Mouse (Mus musculus) fat pad, adult 2 months (tissue): ENCODE data around the gene Zdhhc20.
"Not testable (repeated sequence)": the region's sequence is repeated elsewhere in the genome, so short reads cannot be mapped to it uniquely, and the experiment has no call there.

Experiments used
- DNase-seq: peaks from one replicate; pipeline ENCODE4 v3.0.0-alpha.2; 2011; ENCODE audit warnings: low read depth, low spot score; ENCODE audit errors: extremely low read depth

The Zdhhc20 gene

DNA sequence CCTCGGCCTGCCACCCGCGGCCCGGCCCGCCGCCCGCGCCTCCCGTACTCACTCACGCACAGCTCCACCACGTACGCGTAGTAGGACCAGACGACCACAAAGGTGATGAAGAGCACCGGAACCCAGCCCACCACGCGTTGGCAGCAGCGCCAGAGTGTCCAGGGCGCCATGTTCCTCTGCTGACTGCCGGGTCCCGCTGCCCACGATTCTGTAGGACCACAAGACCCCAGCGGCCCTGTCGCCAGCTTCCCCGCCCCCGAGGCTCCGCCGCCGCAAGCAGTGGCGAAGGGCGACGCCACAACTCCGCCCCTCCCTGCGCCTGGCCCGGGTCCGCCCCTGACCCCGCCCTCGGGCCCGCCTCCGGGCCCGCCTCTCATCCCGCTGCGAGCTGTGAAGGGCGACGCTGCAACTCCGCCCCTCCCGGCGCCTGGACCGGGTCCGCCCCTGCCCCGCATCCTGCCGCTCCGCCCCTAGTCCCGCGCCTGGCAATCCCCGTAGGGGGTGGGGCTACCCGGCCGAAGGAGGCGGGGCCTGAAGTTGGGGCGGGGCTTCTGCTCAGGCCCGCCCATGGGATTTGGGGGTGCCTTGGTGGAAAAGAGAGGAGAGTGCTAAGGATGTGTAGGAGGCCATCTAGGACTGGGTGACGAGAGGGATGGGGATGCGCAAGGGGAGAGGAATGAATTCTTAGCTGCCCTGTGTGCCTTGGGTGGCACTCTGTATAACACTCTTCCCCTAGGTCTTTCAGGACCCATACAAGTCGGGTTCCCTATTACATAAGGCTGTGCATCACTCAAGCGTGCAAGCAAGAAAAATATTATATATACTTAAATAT lies at the start of gene Zdhhc20:
Zdhhc20 (minus strand) TSS at position 266 of the 832 bp plus-strand sequence.
- no peak for DNase-seq

DNA sequence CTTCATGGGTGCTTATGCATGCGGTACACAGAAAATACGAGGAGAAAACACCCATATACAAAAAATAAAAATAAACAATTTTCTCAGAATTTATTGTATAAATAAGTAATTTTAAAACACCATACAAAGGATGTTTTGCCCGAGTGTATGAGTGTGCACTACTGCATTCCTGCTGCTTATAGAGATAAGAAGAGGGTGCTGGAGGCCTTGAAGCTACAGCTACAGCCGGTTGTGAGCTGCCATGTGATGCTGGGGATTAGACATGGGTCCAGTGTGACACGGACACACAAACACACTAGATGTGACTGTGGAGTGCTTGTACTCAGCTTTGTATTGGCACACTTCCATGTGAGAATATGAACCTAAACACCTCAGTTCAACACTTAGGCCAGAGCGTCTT lies 47.2 kb upstream of the Zdhhc20 start:
- no peak for DNase-seq

DNA sequence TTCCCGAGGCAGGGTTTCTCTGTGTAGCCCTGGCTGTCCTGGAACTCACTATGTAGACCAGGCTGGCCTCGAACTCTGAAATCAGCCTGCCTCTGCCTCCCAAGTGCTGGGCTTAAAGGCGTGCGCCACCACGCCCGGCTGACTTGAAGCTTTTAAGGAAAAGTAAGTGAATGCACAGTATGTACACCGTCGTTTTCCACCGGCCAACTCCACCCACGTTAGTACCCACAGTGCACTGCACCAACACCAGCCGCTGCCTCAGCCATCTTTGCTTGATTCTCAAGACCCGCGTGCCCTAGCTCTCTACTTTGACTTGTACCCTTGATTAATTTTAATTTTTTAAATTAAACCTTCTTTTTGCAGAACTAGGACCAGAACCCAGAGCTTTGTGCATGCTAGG lies 44.6 kb upstream of the Zdhhc20 start:
- no peak for DNase-seq

DNA sequence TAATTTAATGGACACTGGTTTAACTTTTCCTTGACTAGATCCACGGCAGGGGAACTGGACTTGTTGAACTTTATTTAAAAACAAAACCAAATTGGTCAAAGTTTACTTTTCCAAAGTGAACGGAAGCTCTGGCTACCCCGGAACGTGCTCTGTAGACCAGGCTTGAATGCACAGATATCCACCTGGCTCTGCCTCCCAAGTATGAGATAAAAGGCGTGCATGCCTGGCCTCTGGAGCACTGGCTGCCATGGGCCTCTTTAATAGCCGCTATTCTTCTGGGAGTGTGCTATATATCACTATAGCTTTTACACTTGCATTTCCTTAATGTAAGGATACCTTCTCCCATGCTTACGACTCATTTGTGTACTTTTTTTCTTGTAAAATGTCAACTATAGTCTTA lies 43.5 kb upstream of the Zdhhc20 start:
- DNase-seq, result no peak

DNA sequence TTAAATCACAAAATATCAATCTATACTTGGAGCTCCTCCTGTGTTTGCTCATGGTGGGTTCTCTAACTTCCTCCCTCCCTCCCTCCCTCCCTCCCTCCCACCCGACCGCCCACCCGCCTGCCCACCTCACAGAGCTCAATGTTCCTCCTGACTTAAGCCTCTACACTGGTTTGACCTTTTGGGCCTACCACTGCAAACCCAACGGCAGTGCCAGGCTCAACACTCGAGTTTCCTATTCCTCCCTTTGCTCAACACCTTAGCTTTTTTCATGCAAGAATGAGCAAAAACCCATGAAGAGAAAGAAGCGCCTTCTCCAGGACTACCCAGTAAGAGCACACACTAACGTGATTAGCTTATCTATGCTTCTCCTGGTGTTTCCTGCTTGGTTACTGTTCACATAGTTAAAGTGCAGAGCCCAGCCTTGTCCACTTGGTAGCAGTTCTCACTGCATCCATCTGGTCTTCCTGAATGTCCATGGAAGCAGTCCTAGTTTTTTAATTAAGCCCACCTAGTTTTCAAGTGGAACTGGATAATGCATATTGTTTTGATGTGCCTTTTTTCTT lies 42.9 kb upstream of the Zdhhc20 start:
- DNase-seq, result no peak

DNA sequence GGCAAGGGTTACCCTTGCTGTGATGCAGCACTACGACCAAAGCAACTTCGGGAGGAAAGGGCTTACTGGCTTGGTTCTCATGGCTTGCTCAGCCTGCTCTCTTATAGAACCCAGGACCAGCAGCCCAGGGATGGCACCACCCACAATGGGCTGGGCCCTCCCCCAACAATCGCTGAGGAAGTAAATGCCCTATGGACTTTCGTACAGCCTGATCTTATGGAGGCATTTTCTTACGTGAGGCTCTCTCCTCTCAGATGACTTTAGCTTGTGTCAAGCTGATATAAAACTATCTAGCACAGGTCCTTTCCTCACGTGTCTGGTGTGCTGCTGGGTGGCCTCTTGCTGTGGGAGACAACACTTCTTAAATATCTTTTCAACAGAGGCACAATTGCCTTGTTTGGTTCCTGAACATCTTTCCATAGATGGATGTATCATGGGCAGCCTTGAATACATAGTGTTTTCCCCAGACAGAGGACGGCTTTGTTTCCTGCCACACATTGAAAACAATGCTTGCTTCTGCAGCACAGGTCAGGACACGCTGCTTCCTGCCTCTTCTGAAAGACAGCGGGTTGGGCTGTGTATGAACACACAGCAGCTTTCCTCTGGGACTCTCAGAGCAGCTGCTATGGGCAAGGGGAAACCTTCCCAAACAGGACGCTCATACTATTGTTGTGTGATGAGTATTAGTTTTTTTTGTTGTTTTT lies 31.5 kb upstream of the Zdhhc20 start:
- DNase-seq, result no peak

DNA sequence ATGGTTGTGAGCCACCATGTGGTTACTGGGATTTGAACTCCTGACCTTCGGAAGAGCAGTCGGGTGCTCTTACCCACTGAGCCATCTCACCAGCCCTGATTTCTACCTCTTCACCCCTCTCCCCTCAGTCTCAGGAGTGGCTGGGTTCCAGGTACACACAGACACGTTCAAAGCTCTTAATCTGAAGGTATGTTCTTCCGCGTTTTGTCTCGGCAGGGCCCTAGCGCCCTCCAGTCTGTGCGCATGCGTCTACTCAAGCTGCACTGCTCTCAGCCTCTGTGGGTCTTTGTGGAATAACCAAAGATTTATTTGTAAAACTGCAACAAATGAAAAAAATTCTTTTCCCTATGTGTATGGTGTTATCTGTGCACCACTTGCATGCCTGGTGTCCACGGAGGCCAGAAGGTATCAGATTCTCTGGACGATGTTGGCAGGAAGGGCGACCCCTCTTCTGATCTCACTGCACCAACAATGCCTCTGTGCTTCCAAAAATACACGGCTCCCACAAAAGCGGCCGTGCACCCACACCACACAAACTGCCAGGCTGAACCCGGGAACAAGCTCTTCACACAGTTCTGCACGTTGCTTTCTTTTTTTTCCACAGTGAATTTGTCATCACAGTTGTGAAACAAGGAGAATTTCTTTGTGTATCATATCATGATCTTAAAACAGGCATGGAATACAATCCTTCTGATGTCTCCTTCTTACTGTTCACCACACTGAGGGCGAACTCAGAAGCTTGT lies 30.7 kb upstream of the Zdhhc20 start:
- no peak for DNase-seq

DNA sequence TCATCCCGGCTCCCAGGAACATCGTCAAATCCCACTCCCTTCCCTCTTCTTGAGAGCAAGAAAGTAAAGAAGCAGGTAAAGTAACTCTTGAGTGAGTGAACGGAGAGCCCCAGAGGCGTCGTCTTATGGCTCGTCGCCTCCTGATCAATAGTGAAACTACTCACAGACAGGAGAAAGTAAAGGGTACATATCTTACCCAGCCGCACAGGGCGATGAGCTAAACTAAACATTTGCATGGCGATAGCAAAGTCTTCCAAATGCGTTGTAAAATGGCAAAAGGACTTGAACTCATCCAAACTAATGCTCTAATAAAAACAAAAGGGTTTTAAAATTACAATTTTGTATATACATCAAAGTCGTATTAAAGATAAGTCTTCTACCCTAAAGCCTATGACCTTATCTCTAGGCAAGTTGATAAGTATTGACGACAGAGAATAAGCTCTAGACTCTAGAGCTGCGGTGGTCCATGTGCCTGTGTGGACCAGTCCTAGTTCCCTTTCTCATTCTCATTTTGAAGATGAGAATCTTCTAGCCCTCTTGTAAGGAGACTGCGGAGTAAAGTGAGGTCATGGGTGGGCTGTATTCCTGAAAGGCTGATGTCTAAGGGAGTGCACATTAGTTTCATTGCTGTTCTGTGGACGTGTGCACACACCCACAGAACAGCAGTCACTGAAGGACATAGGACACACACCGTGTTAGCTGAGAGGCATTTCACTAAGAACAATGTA lies 29.2 kb upstream of the Zdhhc20 start:
- DNase-seq, result no peak

DNA sequence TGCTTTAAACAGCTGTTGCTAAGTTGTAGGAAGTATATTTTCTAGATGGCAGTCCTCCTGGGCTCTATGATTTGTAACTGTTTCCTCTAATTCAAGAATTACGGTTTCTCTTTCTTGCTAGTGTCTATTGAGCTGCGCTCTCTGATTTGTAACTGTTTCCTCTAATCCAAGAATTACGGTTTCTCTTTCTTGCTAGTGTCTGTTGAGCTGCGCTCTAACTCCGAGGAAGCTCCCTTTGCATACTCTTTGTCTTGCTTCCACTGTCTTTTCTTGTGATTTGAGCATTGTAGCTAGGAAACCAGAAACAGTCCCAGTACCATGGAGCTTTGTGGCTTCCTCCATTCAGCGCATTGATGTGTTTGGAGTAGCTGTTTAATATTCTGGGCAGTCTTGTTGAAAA lies 25.3 kb upstream of the Zdhhc20 start:
- DNase-seq, result no peak

DNA sequence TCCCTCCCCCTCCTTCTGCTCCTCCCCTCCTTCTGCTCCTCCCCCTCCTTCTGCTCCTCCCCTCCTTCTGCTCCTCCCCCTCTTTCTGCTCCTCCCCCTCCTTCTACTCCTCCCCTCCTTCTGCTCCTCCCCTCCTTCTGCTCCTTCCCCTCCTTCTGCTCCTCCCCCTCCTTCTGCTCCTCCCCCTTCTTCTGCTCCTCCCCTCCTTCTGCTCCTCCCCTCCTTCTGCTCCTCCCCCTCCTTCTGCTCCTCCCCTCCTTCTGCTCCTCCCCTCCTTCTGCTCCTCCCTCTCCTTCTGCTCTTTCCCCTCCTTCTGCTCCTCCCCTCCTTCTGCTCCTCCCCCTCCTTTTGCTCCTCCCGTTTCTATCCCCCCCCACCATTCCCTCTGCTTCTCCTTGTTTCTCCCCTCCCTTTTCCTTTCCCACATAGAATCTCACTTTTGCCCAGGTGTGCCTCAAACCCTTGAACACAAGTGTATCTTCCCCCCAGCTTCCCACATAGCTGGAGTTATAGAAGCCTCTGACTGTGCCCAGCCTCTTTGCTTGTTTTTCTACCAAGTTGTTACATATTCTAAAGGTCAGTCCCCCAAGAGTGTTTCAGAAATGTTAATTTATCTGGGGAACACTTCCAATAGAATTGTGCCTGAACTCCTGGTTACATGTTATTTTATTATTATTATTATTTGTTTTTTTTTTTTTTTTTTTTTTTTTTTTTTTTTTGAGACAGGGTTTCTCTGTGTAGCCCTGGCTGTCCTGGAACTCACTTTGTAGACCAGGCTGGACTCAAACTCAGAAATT lies 22.3 kb upstream of the Zdhhc20 start:
- DNase-seq, result not testable (repeated sequence)

DNA sequence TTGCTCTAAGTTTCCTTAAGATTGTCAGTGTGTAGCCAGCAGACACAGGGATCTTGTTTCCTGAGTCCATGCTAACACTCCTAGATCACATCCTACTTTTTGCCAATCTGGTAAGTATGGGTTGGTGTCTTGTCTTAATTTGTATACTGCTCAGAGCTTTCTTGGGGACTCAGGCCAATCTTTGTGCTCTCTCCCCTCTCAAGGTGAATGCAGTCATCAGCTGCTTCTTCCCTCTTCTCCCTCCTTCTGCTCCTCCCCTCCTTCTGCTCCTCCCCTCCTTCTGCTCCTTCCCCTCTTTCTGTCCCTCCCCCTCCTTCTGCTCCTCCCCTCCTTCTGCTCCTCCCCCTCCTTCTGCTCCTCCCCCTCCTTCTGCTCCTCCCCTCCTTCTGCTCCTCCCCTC lies 21.7 kb upstream of the Zdhhc20 start:
- not testable (repeated sequence) for DNase-seq

DNA sequence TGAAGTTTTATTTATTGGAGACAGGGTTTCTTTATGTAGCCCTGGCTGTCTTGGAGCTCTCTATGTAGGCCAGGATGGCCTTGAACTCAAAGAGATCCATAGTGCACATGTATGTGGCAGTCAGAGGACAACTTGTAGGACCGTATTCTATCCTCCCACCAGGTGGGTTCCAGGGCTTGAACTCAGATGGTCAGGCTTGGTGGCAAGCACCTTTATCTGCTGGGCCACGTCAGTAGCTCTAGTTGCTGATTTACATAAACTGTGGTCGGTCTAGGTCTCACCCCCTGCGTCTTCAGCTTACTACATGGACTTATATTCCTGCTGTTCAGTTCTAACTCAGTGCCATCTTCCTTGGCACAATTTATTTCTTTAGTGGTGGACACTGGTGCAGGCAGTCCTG lies 21.2 kb upstream of the Zdhhc20 start:
- no peak for DNase-seq

DNA sequence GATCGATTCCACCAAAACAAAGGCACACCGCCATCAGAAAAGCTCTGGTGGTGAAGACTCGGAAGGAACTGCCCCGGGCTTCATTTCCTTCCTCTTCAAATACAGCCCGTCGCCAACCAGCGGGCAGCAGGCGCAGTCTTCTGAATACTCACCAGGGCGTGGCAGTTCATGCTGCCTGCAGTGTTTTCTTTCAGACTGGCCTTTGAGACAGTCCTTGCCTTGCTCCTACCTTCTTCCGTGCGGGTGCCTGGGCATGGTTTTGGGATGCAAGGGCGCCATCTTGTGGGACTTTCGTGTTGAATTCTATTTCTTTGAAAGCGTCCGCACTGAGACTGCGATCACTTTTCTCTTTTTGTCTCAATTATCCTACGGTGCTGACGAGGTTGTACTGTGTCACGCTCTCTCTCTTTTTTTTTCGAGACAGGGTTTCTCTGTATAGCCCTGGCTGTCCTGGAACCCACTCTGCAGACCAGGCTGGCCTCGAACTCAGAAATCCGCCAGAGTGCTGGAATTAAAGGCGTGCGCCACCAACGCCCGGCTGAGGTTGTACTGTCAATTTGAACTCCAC lies 20.5 kb upstream of the Zdhhc20 start:
- DNase-seq, result no peak

DNA sequence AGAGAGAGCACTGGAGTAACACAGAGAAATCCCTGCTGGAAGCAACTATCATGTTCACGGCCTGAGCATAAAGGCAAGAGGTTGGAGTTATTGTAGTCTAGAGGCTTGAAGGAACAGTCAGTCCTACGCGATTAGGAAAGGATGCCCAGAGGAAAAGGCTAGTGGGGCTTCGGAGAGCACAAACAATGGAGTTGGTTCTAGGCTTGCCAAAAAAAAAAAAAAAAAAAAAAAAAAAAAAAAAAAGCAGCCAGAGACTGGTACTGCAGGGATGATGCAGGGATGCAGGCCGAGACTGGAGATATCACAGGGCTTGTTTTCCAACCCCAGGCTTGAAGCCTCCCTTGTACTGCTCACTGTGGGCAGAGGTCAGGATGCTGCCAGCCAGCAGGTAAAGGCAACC lies 19.2 kb upstream of the Zdhhc20 start:
- DNase-seq, result no peak

DNA sequence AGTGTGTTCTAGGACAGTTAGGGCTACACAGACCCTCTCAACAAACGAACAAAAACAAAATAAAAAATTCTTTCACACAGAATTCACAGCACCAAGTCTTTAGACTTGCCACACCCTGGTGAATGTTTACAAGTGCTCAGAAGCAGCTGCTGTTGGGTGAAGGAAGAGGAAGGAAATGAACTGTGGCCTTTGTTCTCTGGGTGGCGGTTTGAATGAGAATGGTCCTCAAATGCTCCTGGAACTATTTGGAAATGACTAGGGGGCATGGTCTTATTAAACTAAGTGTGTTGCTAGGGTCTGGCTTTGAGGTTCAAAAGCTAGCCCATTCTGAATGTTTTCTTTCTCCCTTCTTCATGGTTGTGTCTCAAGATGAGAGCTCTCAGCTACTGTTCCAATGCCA lies 18.4 kb upstream of the Zdhhc20 start:
- no peak for DNase-seq

DNA sequence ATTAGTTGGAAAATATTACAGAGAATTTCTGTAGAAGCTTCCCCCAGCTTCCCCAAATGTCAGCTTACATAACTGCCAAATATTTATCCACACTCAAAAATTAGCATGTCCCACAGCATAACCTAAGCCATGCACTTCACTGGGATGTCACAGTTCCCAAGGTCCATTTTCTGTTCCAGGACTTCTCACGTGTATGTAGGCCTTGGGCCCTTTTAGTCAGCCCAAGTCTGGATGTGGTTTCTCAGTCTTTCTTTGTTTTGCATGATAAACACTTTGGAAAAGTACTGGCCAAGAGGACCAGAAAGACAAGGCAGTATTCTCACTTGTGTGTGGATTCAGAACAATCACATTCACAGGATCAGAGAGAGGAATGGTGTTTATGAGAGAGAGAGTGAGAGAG lies 11.9 kb upstream of the Zdhhc20 start:
- DNase-seq, result no peak

DNA sequence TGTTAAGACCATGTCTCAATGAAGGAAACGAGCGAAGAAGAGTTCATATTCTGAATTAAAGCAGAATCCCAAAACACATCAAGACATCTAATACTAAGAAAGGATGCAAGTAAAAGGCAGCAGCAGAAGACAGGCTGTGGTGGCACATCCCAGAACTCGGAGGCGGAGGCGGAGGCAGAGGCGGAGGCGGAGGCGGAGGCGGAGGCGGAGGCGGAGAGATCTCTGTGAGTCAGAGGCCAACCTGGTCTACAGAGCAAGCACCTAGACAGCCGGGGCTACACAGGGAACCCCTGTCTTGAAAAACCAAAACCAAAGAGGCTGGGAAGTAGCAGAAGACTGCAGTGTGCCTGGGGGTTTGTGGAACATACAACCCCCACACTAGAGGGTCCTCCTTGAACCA lies 6.8 kb upstream of the Zdhhc20 start:
- DNase-seq, result no peak

DNA sequence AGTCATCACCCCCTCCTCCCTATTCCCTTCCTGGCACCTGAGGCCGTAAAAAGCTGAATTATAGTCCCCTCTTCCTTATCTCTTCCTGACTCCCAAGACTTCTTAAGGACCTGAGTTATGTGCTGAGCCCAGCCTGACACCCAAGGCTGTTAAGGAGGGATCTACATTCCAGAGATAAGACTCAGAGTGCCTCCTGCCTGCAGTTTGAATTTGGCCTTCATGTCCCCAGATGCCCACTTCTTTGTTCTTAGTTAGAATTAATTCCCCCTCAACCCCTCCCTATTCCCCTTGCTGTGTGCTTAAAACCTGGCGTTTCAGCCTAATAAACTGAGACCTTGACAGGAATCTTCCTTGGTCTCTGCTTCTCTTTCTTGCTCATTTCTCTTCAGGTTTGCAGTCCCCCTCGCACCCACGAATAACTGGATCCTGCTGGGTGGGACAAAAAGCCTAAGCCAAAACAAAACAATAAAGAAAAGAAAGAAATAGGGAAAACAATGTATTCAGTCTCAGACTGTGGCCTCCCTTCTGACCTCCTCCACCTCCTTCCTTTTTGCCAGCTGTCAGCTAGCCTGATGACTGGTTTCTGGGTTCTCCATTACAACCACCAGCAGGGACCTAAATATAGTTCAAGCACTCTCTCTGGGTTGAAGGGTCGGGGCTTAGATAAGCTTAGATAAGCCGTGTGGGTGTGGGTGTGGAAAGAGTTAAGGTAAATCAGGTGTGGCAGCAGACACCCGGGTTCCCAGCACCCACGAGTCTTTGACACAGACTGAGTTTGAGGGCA lies 6.2 kb upstream of the Zdhhc20 start:
- not testable (repeated sequence) for DNase-seq

DNA sequence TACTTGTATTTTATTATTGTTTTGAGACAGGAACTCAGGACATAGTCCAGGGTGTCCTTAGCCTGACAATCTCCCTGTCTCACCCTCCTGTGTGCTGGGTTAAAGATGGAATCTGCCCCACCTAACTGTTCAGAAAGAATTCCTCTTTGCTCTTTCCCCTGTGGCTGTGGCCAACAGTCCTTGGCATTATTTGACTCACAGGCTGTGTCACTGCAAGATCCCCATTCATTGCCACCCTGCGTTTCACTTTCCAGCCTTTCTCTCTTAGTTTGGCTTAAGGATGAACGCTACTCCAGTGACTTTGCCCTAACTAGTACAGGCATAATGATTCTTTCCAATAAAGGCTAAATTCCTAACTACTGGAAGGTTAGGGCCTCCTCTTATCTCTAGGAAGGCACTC lies 4.3 kb upstream of the Zdhhc20 start:
- DNase-seq, result no peak
